ENCODE assay signal across 8 mouse cellular contexts in genomic region chr2:32968024-32968614, GRCm38 (mm10). TPM values are rescaled to one million over a fixed set of nuclear protein-coding genes. Genes with fewer than 3 reads are reported as not detected.
DNase-seq lines count a peak whose midpoint lies in the region; ATAC-seq lines count a peak whose summit lies in the region.

No protein-coding gene starts in this region.

- H3K9ac ChIP-seq in liver, embryonic 13.5 days = peak overlapping the region; percentile 87
- peak overlapping the region; percentile 94 for H3K9ac ChIP-seq in stomach, embryonic 16.5 days (ENCODE audit: low read length)

- DNase-seq in liver, embryonic 13.5 days = no peak
- no peak for DNase-seq in layer of hippocampus, adult 9-11 months
- no peak for DNase-seq in retina, postnatal 1 day

- peaks cover 28% of the 10 kb centered on the region for H3K36me3 ChIP-seq in erythroblast, embryonic 14.5 days (ENCODE audit: control insufficient read depth)
- H3K36me3 ChIP-seq in megakaryocyte, embryonic 14.5 days (replicated peaks; ENCODE audit: low read length) = peaks cover 28% of the 10 kb centered on the region
- H3K36me3 ChIP-seq in liver, embryonic 13.5 days = peaks cover 18% of the 10 kb centered on the region
- peaks cover 6% of the 10 kb centered on the region; the same call in 1 of the 2 replicates for H3K36me3 ChIP-seq in stomach, embryonic 16.5 days (ENCODE audit: control insufficient read depth, insufficient read depth, low read length)

- H3K4me2 ChIP-seq in liver, embryonic 13.5 days = peak overlapping the region; percentile 97
- peak overlapping the region; percentile 97; the same call in 1 of the 2 replicates for H3K4me2 ChIP-seq in stomach, embryonic 16.5 days (ENCODE audit: low read depth, low read length)

- no peaks in the 10 kb centered on the region for H3K27me3 ChIP-seq in erythroblast, embryonic 14.5 days (ENCODE audit: control insufficient read depth)
- no peaks in the 10 kb centered on the region for H3K27me3 ChIP-seq in megakaryocyte, embryonic 14.5 days (replicated peaks)
- H3K27me3 ChIP-seq in liver, embryonic 13.5 days = no peaks in the 10 kb centered on the region
- H3K27me3 ChIP-seq in stomach, embryonic 16.5 days (ENCODE audit: control insufficient read depth, insufficient read depth, low read length) = no peaks in the 10 kb centered on the region

- H3K27ac ChIP-seq in liver, embryonic 13.5 days = 0 out of 2 replicates have a peak overlapping the region, but pooled peaks have one; percentile 95
- no peak overlapping the region for H3K27ac ChIP-seq in stomach, embryonic 16.5 days (ENCODE audit: low read length)

- peak overlapping the region; percentile 68 for H3K4me3 ChIP-seq in erythroblast, embryonic 14.5 days (replicated peaks)
- H3K4me3 ChIP-seq in megakaryocyte, embryonic 14.5 days (replicated peaks) = peak overlapping the region; percentile 94
- H3K4me3 ChIP-seq in liver, embryonic 13.5 days (replicated peaks) = peak overlapping the region; percentile 81
- H3K4me3 ChIP-seq in stomach, embryonic 16.5 days (replicated peaks; ENCODE audit: low read length) = no peak overlapping the region; the same call in 1 of the 2 replicates

- H3K9me3 ChIP-seq in erythroblast, embryonic 14.5 days (ENCODE audit: control insufficient read depth, low read length) = no peaks in the 10 kb centered on the region
- H3K9me3 ChIP-seq in megakaryocyte, embryonic 14.5 days = no peaks in the 10 kb centered on the region
- no peaks in the 10 kb centered on the region for H3K9me3 ChIP-seq in liver, embryonic 13.5 days (replicated peaks)
- H3K9me3 ChIP-seq in stomach, embryonic 16.5 days (replicated peaks; ENCODE audit: control insufficient read depth, low read length) = no peaks in the 10 kb centered on the region

- WGBS in liver, embryonic 13.5 days (ENCODE audit: insufficient replicate concordance) = 75% methylated on average over 9 of the region's 9 CpGs
- WGBS in stomach, embryonic 16.5 days = 85% methylated on average over 9 of the region's 9 CpGs

- ATAC-seq in erythroblast, adult 5-6 weeks (replicated peaks; ENCODE audit: low FRiP score, poor library complexity, severe bottlenecking) = no peak
- ATAC-seq in megakaryocyte, adult 5-6 weeks (ENCODE audit: poor library complexity, severe bottlenecking) = no peak
- ATAC-seq in liver, embryonic 13.5 days (ENCODE audit: low read depth) = no peak
- ATAC-seq in stomach, embryonic 16.5 days (ENCODE audit: insufficient read depth, low FRiP score) = no peak

- H3K4me1 ChIP-seq in erythroblast, embryonic 14.5 days (ENCODE audit: control insufficient read depth) = peaks cover 52% of the 10 kb centered on the region
- H3K4me1 ChIP-seq in megakaryocyte, embryonic 14.5 days = peaks cover 71% of the 10 kb centered on the region
- H3K4me1 ChIP-seq in liver, embryonic 13.5 days (replicated peaks) = peaks cover 45% of the 10 kb centered on the region
- H3K4me1 ChIP-seq in stomach, embryonic 16.5 days (ENCODE audit: control insufficient read depth, insufficient read depth, low read length) = peaks cover 27% of the 10 kb centered on the region

RNA-seq across cellular contexts. Expression of gene Lrsam1, which starts 6.7 kb away (rescaled TPM):
- 0.18 and 0.20 TPM in 2 replicates for polyA plus RNA-seq in erythroblast, embryonic 14.5 days (2012)
- total RNA-seq in erythroblast, adult 5-6 weeks (2015; ENCODE audit: low replicate concordance) = 3.1 and 6.5 TPM in 2 replicates
- 1.7 and 3.5 TPM in 2 replicates for total RNA-seq in erythroblast, adult 5-6 weeks (2017; ENCODE audit: low replicate concordance)
- polyA plus RNA-seq in megakaryocyte, embryonic 14.5 days (2012; ENCODE audit: insufficient read depth, low replicate concordance) = 8.5 and 10.1 TPM in 2 replicates
- 3.2 and 5.5 TPM in 2 replicates for total RNA-seq in megakaryocyte, adult 5-6 weeks (2015)
- 7.2 and 10.6 TPM in 2 replicates for total RNA-seq in megakaryocyte, adult 5-6 weeks (2017)
- polyA plus RNA-seq in liver, embryonic 13.5 days (2015; fragmentation: Nextera tagmentation; extraction: Ambion mirVana) = 2.0 and 3.0 TPM in 2 replicates
- polyA plus RNA-seq in stomach, embryonic 16.5 days (2015; fragmentation: Nextera tagmentation; extraction: Ambion mirVana) = 10.4 and 11.2 TPM in 2 replicates

RNA-seq across cellular contexts. Expression of gene Rpl12, which starts 6.8 kb away (rescaled TPM):
- 157 and 173 TPM in 2 replicates for polyA plus RNA-seq in erythroblast, embryonic 14.5 days (2012)
- total RNA-seq in erythroblast, adult 5-6 weeks (2015; ENCODE audit: low replicate concordance) = 305 and 430 TPM in 2 replicates
- total RNA-seq in erythroblast, adult 5-6 weeks (2017; ENCODE audit: low replicate concordance) = 287 and 320 TPM in 2 replicates
- 796 and 1,818 TPM in 2 replicates for polyA plus RNA-seq in megakaryocyte, embryonic 14.5 days (2012; ENCODE audit: insufficient read depth, low replicate concordance)
- total RNA-seq in megakaryocyte, adult 5-6 weeks (2015) = 1,104 and 1,138 TPM in 2 replicates
- 1,103 and 1,144 TPM in 2 replicates for total RNA-seq in megakaryocyte, adult 5-6 weeks (2017)
- 141 and 148 TPM in 2 replicates for polyA plus RNA-seq in liver, embryonic 13.5 days (2015; fragmentation: Nextera tagmentation; extraction: Ambion mirVana)
- 124 and 174 TPM in 2 replicates for polyA plus RNA-seq in stomach, embryonic 16.5 days (2015; fragmentation: Nextera tagmentation; extraction: Ambion mirVana)

RNA-seq across cellular contexts. Expression of gene Slc2a8, which starts 13.8 kb away (rescaled TPM):
- 4.3 and 7.0 TPM in 2 replicates for polyA plus RNA-seq in erythroblast, embryonic 14.5 days (2012)
- total RNA-seq in erythroblast, adult 5-6 weeks (2015; ENCODE audit: low replicate concordance) = 1.2 and 2.3 TPM in 2 replicates
- 0.34 and 0.98 TPM in 2 replicates for total RNA-seq in erythroblast, adult 5-6 weeks (2017; ENCODE audit: low replicate concordance)
- 28.4 and 135 TPM in 2 replicates for polyA plus RNA-seq in megakaryocyte, embryonic 14.5 days (2012; ENCODE audit: insufficient read depth, low replicate concordance)
- 1.4 and 1.5 TPM in 2 replicates for total RNA-seq in megakaryocyte, adult 5-6 weeks (2015)
- total RNA-seq in megakaryocyte, adult 5-6 weeks (2017) = 0.89 and 1.8 TPM in 2 replicates
- 9.0 and 9.9 TPM in 2 replicates for polyA plus RNA-seq in liver, embryonic 13.5 days (2015; fragmentation: Nextera tagmentation; extraction: Ambion mirVana)
- polyA plus RNA-seq in stomach, embryonic 16.5 days (2015; fragmentation: Nextera tagmentation; extraction: Ambion mirVana) = 14.6 and 14.9 TPM in 2 replicates
